Mouse (Mus musculus) megakaryocyte progenitor cell, adult 5-6 weeks (primary cell): ENCODE results near the gene Rad17. TPM values are rescaled to one million over a fixed set of nuclear protein-coding genes. Genes with fewer than 3 reads are reported as not detected.

Experiments used
- ATAC-seq: replicated peaks from 2 replicates; pipeline ENCODE4 v1.8.0; 2016; ENCODE audit warnings: mild to moderate bottlenecking, moderate TSS enrichment, inconsistent platforms; ENCODE audit not compliant: poor library complexity
- total RNA-seq, 2 experiments: library from RNA; stranded (forward) in 1 of 2; stranded (reverse) in 1 of 2; fragments of 157-497, 149-512 nt in 1 of 2; fragments of 200-1000 nt in 1 of 2; gene quantifications; 2 replicates each; pipeline versions ENCODE4 v1.2.3 to v1.2.4; 2015 to 2017

Rad17 gene
- total RNA-seq, 2 experiments from 2014 or later: 33.0 to 38.4 TPM

- ATAC-seq: peak; percentile 95
Observed at GRCm38 (mm10) chr13:100575950-100576349, 74.9 kb downstream of the Rad17 start.

- peak; percentile 37; the same call in 1 of the 2 replicates for ATAC-seq
Observed at GRCm38 (mm10) chr13:100570713-100571112, 80.1 kb downstream of the Rad17 start.

GRCm38 (mm10) chr13:100568359-100568758 is 82.5 kb downstream of the Rad17 start:
- no peak for ATAC-seq

Other genes with a start within 250 kb of the Rad17 start
- 0.05 TPM in 1 of 2 replicates, not detected in the other for gene Naip1, start 198.2 kb downstream of the Rad17 start, total RNA-seq (2015)
- gene Naip1, start 198.2 kb downstream of the Rad17 start, total RNA-seq (2017): not detected in 2 replicates
- 62.5 and 69.7 TPM in 2 replicates for gene Gtf2h2, start 158.5 kb downstream of the Rad17 start, total RNA-seq (2015)
- 57.3 and 66.1 TPM in 2 replicates for gene Gtf2h2, start 158.5 kb downstream of the Rad17 start, total RNA-seq (2017)
- 0.30 TPM in 1 of 2 replicates, not detected in the other for gene Ocln, start 98.3 kb downstream of the Rad17 start, total RNA-seq (2015)
- gene Ocln, start 98.3 kb downstream of the Rad17 start, total RNA-seq (2017): not detected in 2 replicates
- 0.27 and 0.54 TPM in 2 replicates for gene Marveld2, start 34.1 kb downstream of the Rad17 start, total RNA-seq (2015)
- 0.44 and 0.62 TPM in 2 replicates for gene Marveld2, start 34.1 kb downstream of the Rad17 start, total RNA-seq (2017)
- 391 and 416 TPM in 2 replicates for gene Ak6, start 72 bp downstream of the Rad17 start, total RNA-seq (2015)
- 317 and 335 TPM in 2 replicates for gene Ak6, start 72 bp downstream of the Rad17 start, total RNA-seq (2017)
- gene Taf9, start 528 bp upstream of the Rad17 start, total RNA-seq (2015): 62.2 and 84.3 TPM in 2 replicates
- gene Taf9, start 528 bp upstream of the Rad17 start, total RNA-seq (2017): 37.0 and 56.6 TPM in 2 replicates
- 24.0 and 28.2 TPM in 2 replicates for gene Ccdc125, start 18.7 kb upstream of the Rad17 start, total RNA-seq (2015)
- 48.0 and 48.1 TPM in 2 replicates for gene Ccdc125, start 18.7 kb upstream of the Rad17 start, total RNA-seq (2017)
- 55.6 and 55.9 TPM in 2 replicates for gene Cdk7, start 79.9 kb upstream of the Rad17 start, total RNA-seq (2015)
- gene Cdk7, start 79.9 kb upstream of the Rad17 start, total RNA-seq (2017): 51.1 and 56.8 TPM in 2 replicates
- gene Mrps36, start 93.6 kb upstream of the Rad17 start, total RNA-seq (2015): 86.2 and 90.4 TPM in 2 replicates
- 73.0 and 75.8 TPM in 2 replicates for gene Mrps36, start 93.6 kb upstream of the Rad17 start, total RNA-seq (2017)
- gene Cenph, start 124.8 kb upstream of the Rad17 start, total RNA-seq (2015): 64.8 and 71.7 TPM in 2 replicates
- gene Cenph, start 124.8 kb upstream of the Rad17 start, total RNA-seq (2017): 66.3 and 67.7 TPM in 2 replicates
- gene Ccnb1, start 135.5 kb upstream of the Rad17 start, total RNA-seq (2015): 152 and 153 TPM in 2 replicates
- 181 and 194 TPM in 2 replicates for gene Ccnb1, start 135.5 kb upstream of the Rad17 start, total RNA-seq (2017)
- gene Slc30a5, start 182.4 kb upstream of the Rad17 start, total RNA-seq (2015): 127 and 130 TPM in 2 replicates
- gene Slc30a5, start 182.4 kb upstream of the Rad17 start, total RNA-seq (2017): 99.7 and 101 TPM in 2 replicates